Mouse (Mus musculus) stomach, embryonic 14.5 days (tissue): ENCODE measurements around the gene Cwh43. TPM values are rescaled to one million over a fixed set of nuclear protein-coding genes. Genes with fewer than 3 reads are reported as not detected.

Experiments
- ATAC-seq: fragments of 200-750 bp; cut with Nextera tagmentation; 2 replicates; pipeline ENCODE4 v1.8.0; 2017; ENCODE audit warnings: low read depth, moderate TSS enrichment; ENCODE audit not compliant: insufficient number of reproducible peaks, insufficient read depth, low FRiP score
- H3K27ac ChIP-seq: fragments of 300-500 bp; sonication (generic); 2 replicates; pipeline ENCODE4 v1.5.1; 2014; ENCODE audit warnings: mild to moderate bottlenecking, low read length, moderate library complexity, mixed read lengths
- H3K27me3 ChIP-seq: fragments of 300-500 bp; sonication (generic); 2 replicates; pipeline ENCODE4 v1.6.1; 2014; ENCODE audit warnings: low read length, control low read depth, mixed read lengths; ENCODE audit not compliant: control insufficient read depth, insufficient read depth
- H3K36me3 ChIP-seq: fragments of 300-500 bp; sonication (generic); 2 replicates; pipeline ENCODE4 v1.6.1; 2014; ENCODE audit warnings: mild to moderate bottlenecking, control low read depth, low read length, moderate library complexity, mixed read lengths; ENCODE audit not compliant: control insufficient read depth, insufficient read depth
- H3K4me1 ChIP-seq: fragments of 300-500 bp; sonication (generic); 2 replicates; pipeline ENCODE4 v1.6.1; 2014; ENCODE audit warnings: low read length, control low read depth, mixed read lengths; ENCODE audit not compliant: control insufficient read depth, insufficient read depth
- H3K4me2 ChIP-seq: fragments of 300-500 bp; sonication (generic); replicated peaks from 2 replicates; pipeline ENCODE4 v1.6.1; 2014; ENCODE audit warnings: low read depth, low read length, control low read depth
- H3K4me3 ChIP-seq: fragments of 300-500 bp; sonication (generic); 2 replicates; pipeline ENCODE4 v1.5.1; 2014; ENCODE audit warnings: low read depth, low read length, control low read depth
- H3K9ac ChIP-seq: fragments of 300-500 bp; sonication (generic); replicated peaks from 2 replicates; pipeline ENCODE4 v1.6.1; 2014; ENCODE audit warnings: low read depth, mild to moderate bottlenecking, control low read depth, low read length, moderate library complexity, mixed read lengths
- H3K9me3 ChIP-seq: fragments of 300-500 bp; sonication (generic); 2 replicates; pipeline ENCODE4 v1.6.1; 2016; ENCODE audit warnings: low read depth, low read length, control low read depth; ENCODE audit not compliant: control insufficient read depth
- WGBS: fragments of 180-500 bp; shearing (Covaris S2); extraction: QIAGEN DNeasy Blood & Tissue Kit; methylation state at CpG from one replicate; pipeline ENCODE4 v1.1.7; 2014; 5-methylcytosine and 5-hydroxymethylcytosine counted together
- polyA plus RNA-seq: library from polyadenylated mRNA; unstranded; fragments of >200 nt; fragmentation: Nextera tagmentation; extraction: Ambion mirVana; gene quantifications from 2 replicates; pipeline ENCODE4 v1.2.1, GENCODE M21; 2014

Cwh43 gene
- not detected in 2 replicates for polyA plus RNA-seq

- H3K36me3 ChIP-seq: no peaks in the 10 kb centered on the region
- no peak for ATAC-seq
- H3K9ac ChIP-seq: no peak within 1 kb of the TSS; the same call in 1 of the 2 replicates
- peak within 1 kb of the TSS; percentile 56 for H3K4me2 ChIP-seq
- whole genome bisulfite sequencing: 3% methylated on average over 48 of the region's 49 CpGs
- no peak within 1 kb of the TSS for H3K27ac ChIP-seq
- peak within 1 kb of the TSS; percentile 22 for H3K4me3 ChIP-seq
- no peaks in the 10 kb centered on the region for H3K9me3 ChIP-seq
- peaks cover 4% of the 10 kb centered on the region; the same call in 1 of the 2 replicates for H3K4me1 ChIP-seq
- peaks cover 12% of the 10 kb centered on the region; the same call in 1 of the 2 replicates for H3K27me3 ChIP-seq
Measured at GRCm38 (mm10) chr5:73405981-73406722, at the start of gene Cwh43. TSS of gene Cwh43 (plus strand) at chr5:73406075.

DNA sequence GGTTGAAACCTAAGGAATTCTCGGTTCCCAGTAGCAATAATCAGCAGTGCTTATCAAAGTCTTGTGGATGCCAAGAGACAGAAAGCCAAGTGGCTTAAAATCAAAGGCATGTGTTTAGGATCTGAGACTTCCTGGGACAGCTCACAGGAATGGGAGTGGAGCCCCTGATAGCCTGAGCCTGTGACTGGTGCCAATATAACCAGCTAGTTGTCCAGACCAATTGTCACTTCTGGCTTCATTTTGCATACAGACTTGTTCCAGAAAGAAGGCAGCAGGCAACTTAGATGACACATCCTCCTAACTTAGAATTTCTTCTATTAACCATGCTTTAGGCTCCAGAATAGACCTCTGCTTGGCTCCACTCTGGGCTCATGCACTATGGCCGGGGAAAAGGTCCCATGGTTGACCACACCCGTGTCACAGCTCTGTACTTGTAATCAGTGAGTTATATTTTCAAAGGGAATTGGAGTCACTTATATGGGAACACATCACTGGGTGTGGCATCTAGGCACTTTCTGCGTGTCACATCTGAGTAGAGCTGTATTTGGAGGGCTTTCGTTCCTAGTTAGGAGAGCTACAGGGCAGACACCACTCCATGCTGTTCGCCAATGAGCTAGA is 46.6 kb upstream of the Cwh43 start:
- Histone ChIP-seq H3K36me3 (no peaks in the 10 kb centered on the region), H3K4me2 (peak overlapping the region; percentile 26; the same call in 1 of the 2 replicates), H3K9me3 (no peaks in the 10 kb centered on the region), H3K27ac (no peak overlapping the region), H3K4me3 (no peak overlapping the region), H3K9ac (no peak overlapping the region), H3K4me1 (0 out of 2 replicates have a peak, but pooled peaks cover 5% of the 10 kb centered on the region), H3K27me3 (no peaks in the 10 kb centered on the region)
- ATAC-seq: no peak; the same call in 1 of the 2 replicates
- WGBS: 79% methylated on average over 6 of the region's 6 CpGs

DNA sequence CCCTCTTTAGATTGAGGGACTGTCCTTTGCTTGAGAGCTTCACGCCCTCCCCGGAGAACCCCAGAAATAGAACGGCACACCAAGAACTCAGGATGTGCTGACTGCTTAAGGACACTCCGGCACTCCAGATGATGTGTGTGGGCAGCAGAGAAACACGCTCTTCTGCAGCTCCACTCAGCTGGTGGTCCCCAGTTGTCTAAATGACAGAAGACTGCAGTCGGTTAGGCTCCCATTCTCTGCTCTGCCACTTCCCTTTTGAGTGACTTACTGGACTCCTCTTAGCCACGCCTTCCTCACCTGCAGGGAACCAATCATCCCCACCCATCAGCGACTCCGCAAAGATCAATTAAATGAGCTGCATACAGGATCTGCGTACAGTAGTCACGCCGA is 46.1 kb upstream of the Cwh43 start:
- Histone ChIP-seq H3K4me1 (0 out of 2 replicates have a peak, but pooled peaks cover 5% of the 10 kb centered on the region), H3K4me2 (peak overlapping the region; percentile 26), H3K9me3 (no peaks in the 10 kb centered on the region), H3K27me3 (no peaks in the 10 kb centered on the region), H3K4me3 (no peak overlapping the region), H3K36me3 (no peaks in the 10 kb centered on the region), H3K9ac (no peak overlapping the region), H3K27ac (no peak overlapping the region)
- WGBS: 38% methylated on average over 12 of the region's 12 CpGs
- ATAC-seq: no peak

DNA sequence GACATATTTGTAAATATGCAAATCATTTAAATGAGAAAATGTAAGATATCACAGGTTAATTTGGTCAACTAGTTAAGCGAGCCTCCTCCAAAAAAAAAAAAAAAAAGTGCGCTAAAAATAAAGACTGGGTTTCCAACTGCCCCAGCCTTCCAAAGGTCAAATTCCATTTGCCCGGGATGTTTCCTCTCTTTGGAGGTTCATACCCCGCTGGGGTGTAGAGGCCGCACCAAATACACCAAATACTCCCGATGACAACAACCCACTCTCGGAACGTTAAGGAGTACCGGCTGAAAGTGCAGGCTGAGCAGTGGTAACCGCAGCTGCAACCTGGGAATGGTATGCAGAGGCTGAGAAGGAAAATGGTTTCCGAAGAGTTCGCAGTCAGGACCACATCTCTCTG is 45.6 kb upstream of the Cwh43 start:
- Histone ChIP-seq H3K9me3 (no peaks in the 10 kb centered on the region), H3K27me3 (no peaks in the 10 kb centered on the region), H3K36me3 (no peaks in the 10 kb centered on the region), H3K4me3 (no peak overlapping the region), H3K4me1 (0 out of 2 replicates have a peak, but pooled peaks cover 5% of the 10 kb centered on the region), H3K4me2 (peak overlapping the region; percentile 26), H3K27ac (no peak overlapping the region), H3K9ac (no peak overlapping the region)
- WGBS: 24% methylated on average over 12 of the region's 12 CpGs
- no peak for ATAC-seq

DNA sequence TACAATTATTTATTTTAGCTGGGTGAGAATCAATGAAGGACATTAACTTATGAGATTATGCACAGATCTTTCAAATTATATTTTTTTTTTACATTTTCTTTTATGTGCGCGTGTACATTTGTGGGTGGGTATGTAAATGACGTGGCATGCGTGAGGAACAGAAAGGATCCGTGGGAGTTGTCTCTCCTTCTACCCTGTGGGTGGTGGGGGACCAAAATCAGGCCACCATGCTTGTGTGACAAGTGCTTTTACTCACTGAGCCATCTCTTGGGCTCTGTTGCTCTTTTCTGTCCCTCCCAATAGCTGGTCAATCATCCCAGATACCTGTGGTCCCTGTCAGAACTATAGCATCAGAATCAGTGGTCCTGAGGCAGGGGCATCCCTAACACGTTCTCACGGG is 43.5 kb upstream of the Cwh43 start:
- no peak overlapping the region for H3K9ac ChIP-seq
- 81% methylated on average over 7 of the region's 7 CpGs for WGBS
- no peak for ATAC-seq
- H3K4me3 ChIP-seq: no peak overlapping the region
- H3K4me2 ChIP-seq: no peak overlapping the region
- no peaks in the 10 kb centered on the region for H3K36me3 ChIP-seq
- H3K9me3 ChIP-seq: no peaks in the 10 kb centered on the region
- H3K27ac ChIP-seq: no peak overlapping the region
- 0 out of 2 replicates have a peak, but pooled peaks cover 5% of the 10 kb centered on the region for H3K4me1 ChIP-seq
- H3K27me3 ChIP-seq: no peaks in the 10 kb centered on the region

DNA sequence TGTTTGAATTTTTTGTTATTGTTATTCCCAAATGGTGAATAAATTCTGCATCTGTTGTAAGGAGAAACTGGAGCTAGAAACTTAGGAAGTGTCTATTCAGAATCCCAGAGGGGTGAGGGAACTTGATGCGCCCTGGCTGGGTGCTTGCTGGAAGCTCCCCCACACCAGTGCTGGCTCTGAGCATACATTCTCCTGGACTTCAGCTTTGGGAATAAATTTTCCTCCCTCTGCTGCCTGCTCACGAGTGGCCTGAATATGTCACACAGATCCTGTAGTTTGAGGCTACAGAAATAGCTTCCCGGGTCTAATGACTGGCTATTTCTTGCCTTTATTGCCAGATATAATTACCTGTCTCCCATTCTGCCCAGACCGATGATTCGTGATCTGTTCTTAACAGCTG is 43.1 kb upstream of the Cwh43 start:
- H3K27ac ChIP-seq: no peak overlapping the region
- ATAC-seq: no peak
- no peak overlapping the region for H3K4me2 ChIP-seq
- H3K9ac ChIP-seq: no peak overlapping the region
- no peak overlapping the region for H3K4me3 ChIP-seq
- H3K4me1 ChIP-seq: 0 out of 2 replicates have a peak, but pooled peaks cover 5% of the 10 kb centered on the region
- no peaks in the 10 kb centered on the region for H3K9me3 ChIP-seq
- WGBS: 80% methylated on average over 5 of the region's 5 CpGs
- no peaks in the 10 kb centered on the region for H3K27me3 ChIP-seq
- no peaks in the 10 kb centered on the region for H3K36me3 ChIP-seq

DNA sequence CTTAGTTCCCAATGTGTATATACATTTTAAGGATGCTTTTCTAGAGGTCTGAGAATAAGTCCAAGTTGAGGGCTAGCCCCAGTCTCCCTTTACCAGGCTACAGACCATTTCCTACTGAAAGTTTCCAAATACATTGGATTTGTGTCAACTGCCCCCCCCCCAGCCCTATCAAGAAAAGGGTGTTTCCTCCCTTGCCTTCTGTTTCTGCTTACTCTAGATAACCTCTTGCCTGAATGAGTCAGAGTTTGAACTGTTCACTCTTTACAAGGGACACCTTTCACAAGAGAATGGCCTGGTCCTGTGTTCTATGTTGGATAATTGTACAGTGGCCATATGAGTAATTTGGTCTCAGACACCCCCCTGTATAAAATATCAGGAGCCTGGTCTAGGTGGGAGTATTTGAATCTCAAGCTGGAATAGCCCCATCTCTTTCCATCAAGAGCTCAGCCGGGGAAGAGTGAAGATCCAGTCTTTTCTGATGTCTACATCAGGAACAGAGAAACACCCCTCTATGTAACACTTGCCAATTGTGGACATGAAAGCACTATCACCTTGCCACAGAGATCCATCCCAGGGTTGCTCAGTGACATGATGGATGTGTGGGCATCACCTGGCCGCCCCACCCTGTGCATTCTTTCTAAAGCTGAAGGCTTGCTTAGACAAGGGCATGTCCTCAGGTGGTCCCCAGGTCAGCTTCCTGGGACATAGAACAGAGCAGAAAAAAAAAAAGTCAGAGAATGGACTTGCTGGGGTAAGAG is 41.6 kb upstream of the Cwh43 start:
- Histone ChIP-seq H3K4me1 (0 out of 2 replicates have a peak, but pooled peaks cover 5% of the 10 kb centered on the region), H3K4me3 (no peak overlapping the region), H3K27me3 (no peaks in the 10 kb centered on the region), H3K9me3 (no peaks in the 10 kb centered on the region), H3K4me2 (no peak overlapping the region), H3K27ac (no peak overlapping the region), H3K9ac (no peak overlapping the region), H3K36me3 (no peaks in the 10 kb centered on the region)
- ATAC-seq: no peak
- 79% methylated on average over 2 of the region's 2 CpGs for whole genome bisulfite sequencing

- H3K4me2 ChIP-seq: no peak overlapping the region
- no peaks in the 10 kb centered on the region for H3K27me3 ChIP-seq
- H3K27ac ChIP-seq: no peak overlapping the region
- no peak overlapping the region for H3K9ac ChIP-seq
- H3K4me3 ChIP-seq: no peak overlapping the region
- H3K9me3 ChIP-seq: no peaks in the 10 kb centered on the region
- no peaks in the 10 kb centered on the region for H3K36me3 ChIP-seq
- H3K4me1 ChIP-seq: no peaks in the 10 kb centered on the region
- ATAC-seq: 0 out of 2 replicates have a peak, but pooled peaks have one; percentile 42
- 73% methylated on average over 4 of the region's 4 CpGs for WGBS
Measured at GRCm38 (mm10) chr5:73367906-73368305, 38.0 kb upstream of the Cwh43 start.
